Mouse (Mus musculus): ENCODE data around the gene C130026I21Rik.
"Not testable (repeated sequence)": the region's sequence is repeated elsewhere in the genome, so short reads cannot be mapped to it uniquely, and the experiment has no call there.

C130026I21Rik gene

GRCm38 (mm10) chr1:85270466-85270865, at the start of gene C130026I21Rik:
Gene C130026I21Rik, minus strand, starts transcription at chr1:85270566.
- DNase-seq (ENCODE audit: low read depth) = not testable (repeated sequence)

- not testable (repeated sequence) for DNase-seq (ENCODE audit: low read depth)
These were observed 16.7 kb upstream of the C130026I21Rik start for GRCm38 (mm10) chr1:85287063-85287462.

- not testable (repeated sequence) for DNase-seq (ENCODE audit: low read depth)
These were observed 6.1 kb upstream of the C130026I21Rik start for GRCm38 (mm10) chr1:85276421-85276820.

DNA sequence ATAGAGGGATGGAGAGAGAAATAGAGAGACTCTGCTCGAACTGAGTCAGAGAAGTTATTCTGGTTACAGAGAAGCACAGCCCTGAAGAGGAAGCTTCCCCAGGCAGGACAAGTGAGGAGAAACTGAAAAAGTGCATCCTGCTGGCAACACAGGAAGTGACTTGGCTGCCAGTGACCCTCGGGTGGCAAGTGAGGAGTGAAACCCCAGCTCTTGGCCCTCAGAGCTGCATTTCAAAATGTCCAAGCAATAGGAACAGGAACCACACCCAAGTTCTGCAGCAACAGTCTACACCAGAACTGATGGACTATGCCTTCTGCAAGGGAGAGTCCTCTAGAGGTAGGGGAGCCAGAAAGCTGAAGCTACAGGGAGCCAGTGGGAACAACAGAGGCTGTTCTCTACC, 11.7 kb downstream of the C130026I21Rik start:
- peak; percentile 39 for DNase-seq (ENCODE audit: low read depth)

GRCm38 (mm10) chr1:85255217-85255616, 15.1 kb downstream of the C130026I21Rik start:
- DNase-seq (ENCODE audit: low read depth) = not testable (repeated sequence)

DNA sequence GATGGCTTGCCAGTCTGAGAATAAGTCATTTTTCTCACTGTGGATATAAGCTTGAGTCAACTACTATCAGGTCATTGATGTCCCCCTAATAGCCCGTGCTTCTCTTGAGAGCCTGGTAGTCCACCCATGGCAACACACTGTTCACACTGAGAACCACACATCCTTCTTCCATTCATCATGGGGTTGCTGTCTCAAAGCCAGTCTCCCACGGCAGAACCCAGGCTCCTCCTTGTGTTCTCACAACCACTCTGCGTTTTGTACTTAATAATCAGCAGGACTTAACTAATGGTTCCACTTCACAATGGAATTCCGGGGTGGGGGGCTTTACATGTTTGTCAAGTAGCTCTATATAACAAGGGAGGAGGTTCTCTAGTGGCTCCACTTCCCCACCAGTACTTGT, 19.2 kb downstream of the C130026I21Rik start:
- not testable (repeated sequence) for DNase-seq (ENCODE audit: low read depth)

GRCm38 (mm10) chr1:85248985-85249384, 21.4 kb downstream of the C130026I21Rik start:
- peak; percentile 9 for DNase-seq (ENCODE audit: low read depth)

- not testable (repeated sequence) for DNase-seq (ENCODE audit: low read depth)
These were observed 23.4 kb downstream of the C130026I21Rik start for GRCm38 (mm10) chr1:85246776-85247460.

- DNase-seq (ENCODE audit: low read depth) = not testable (repeated sequence)
These were observed 24.1 kb downstream of the C130026I21Rik start for GRCm38 (mm10) chr1:85246266-85246665.

DNA sequence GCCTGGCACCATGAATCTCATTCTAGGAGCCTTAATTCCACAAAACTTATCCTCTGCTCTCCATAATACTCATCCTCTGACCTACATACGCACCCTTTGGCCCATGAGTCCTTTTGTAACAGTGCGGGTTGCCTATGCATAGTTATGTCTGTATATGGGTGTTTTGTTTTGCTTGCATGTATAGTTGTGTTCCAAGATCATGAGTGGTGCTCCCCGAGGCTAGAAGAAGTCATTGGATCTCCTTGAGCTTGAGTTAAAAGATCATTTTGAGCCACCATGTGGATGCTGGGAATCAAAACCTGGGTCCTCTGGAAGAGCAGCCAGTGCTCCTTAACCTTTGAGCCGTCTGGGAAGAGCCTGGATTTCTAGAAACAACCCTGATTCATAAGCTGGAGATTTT, 25.4 kb downstream of the C130026I21Rik start:
- not testable (repeated sequence) for DNase-seq (ENCODE audit: low read depth)

- not testable (repeated sequence) for DNase-seq (ENCODE audit: low read depth)
These were observed 27.3 kb downstream of the C130026I21Rik start for GRCm38 (mm10) chr1:85243023-85243422.

DNA sequence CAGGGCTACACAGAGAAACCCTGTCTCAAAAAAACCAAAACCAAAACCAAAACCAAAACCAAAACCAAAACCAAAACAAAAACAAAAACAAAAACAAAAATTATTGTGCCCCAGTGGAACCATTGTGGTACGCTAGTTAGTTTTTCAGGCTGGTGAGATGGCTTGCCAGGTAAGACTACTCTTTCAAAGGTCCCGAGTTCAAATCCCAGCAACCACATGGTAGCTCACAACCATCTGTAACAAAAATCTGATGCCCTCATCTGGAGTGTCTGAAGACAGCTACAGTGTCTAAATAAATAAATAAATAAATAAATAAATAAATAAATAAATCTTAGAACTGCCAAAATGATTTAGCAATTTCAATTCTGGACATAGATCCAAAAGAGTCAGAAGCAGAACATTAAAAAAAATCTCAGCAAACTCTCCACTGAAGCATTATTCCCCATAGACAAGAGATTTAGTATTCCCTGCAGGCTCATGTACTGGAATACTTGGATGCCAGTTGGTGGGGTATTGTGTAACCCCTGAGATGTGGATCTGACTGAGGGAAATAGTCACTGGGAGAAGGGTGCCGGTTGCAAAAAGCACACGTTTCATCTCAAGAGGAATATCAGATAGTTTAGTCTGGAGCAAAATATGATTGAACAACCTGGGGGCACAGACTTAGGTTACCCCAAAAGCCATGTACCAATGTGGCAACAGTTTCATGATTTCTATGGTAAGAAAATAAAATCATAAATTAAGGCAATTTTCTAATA, 31.2 kb downstream of the C130026I21Rik start:
- DNase-seq (ENCODE audit: low read depth) = not testable (repeated sequence)

GRCm38 (mm10) chr1:85206531-85206930, 63.8 kb downstream of the C130026I21Rik start:
- not testable (repeated sequence) for DNase-seq (ENCODE audit: low read depth)

- DNase-seq (ENCODE audit: low read depth) = not testable (repeated sequence)
These were observed 70.8 kb downstream of the C130026I21Rik start for GRCm38 (mm10) chr1:85199523-85199922.

DNA sequence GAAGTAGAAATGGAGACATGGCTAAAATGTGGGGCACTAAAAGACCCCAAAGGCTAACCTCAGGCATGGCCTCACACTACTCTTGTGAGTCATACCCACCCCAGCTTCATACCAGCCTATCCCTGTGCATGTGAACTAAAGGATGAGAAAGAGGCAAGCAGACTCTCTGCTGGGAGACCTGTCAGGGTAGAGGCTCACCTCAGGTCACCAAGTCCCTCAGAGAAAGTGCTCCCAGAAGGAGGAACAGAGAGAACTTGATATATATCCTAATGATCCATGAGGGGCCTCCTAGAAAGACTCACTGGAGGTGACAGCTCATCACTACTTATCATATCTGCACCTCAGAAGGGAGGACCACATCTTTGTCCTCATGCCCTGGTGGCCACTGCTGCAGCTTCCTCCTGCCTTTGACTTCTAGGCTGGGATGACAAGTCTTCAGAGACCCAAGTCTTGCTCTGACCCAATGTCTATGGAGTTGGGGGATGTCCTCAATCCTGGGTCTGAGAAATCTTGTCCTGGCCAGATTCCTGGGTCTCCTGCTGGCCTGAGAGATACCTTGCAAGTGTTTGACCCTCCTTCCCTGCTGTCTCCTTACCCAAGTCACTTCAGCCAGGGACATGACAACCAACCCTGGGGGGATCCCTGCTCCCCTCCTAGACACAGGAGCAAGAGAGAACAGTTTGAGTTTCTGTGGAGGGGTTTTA, 71.6 kb downstream of the C130026I21Rik start:
- DNase-seq (ENCODE audit: low read depth) = not testable (repeated sequence)

- DNase-seq (ENCODE audit: low read depth) = not testable (repeated sequence)
These were observed 73.6 kb downstream of the C130026I21Rik start for GRCm38 (mm10) chr1:85196732-85197131.

DNA sequence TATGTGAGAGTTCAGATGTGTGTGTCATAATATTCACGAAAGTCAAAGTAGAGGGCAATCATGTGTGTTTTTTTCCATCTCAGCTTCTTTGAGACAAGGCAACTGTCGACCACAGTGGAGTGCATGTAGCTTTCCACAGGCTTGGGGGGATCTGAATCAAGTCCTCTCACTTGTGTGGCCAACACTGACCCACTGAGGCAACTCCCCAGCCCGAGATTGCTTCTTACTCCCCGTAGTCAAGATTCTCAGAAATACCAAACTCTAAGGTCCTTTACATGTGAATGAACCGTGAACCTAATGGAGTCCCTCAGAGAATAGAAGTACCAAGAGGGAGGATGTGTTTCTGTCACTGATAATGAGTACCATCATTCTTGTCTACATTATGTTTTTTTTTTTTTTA, 76.6 kb downstream of the C130026I21Rik start:
- not testable (repeated sequence) for DNase-seq (ENCODE audit: low read depth)

DNA sequence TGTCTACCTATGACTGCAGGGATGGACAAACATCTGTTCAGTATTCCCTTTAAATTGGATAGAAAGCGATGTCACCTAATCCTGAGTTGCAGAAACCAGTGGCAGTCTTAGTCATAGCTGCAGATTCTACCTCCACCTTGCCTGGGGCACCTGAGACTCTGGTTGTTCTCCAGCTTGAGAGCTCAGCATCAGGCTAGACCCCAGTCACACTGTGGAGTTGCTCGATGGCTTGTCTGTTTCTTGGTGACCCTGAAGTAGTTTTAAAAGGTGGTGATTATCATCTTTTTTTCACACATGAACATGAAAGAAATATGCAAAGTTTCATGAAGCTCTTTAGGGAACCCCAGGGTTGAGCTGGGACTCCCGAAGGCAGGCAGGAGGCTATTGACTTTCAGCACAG, 88.4 kb downstream of the C130026I21Rik start:
- not testable (repeated sequence) for DNase-seq (ENCODE audit: low read depth)

DNA sequence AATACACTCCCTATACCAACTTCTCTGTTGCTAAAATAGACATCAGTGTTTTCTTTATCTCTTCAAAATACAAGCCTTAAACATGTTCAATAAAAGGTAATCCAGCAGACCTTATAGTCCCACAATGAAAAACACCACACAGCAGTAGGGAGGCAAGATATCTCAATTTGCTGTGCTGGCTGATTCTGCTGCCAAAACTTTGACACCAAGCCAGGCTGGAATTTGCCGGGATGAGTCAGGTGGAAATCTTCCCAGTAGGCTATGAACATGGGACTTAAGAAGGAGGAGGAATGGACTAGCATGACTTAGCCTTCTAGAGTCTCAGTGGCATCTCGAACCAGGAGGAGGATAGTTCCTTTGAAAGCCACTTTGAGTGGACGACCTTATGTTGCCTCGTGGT, 91.4 kb downstream of the C130026I21Rik start:
- DNase-seq (ENCODE audit: low read depth) = not testable (repeated sequence)

DNA sequence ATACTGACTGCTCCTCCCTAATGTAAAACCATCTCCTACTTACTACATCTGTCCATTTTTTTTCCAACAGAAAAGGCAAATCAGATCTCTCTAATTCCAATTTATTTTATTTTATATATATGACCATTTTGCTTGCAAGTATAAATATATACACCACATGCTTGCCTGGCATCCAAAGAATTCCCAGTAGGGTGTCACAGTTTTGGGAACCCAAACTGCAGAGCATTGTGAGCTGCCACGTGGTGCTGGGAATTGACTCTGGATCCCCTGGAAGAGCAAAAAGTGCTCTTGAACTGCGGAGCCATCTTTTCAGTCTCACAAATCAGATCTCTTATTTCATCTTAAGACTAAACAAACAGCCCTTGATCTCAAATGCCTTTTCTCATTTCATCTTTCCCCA, 107.5 kb downstream of the C130026I21Rik start:
- DNase-seq (ENCODE audit: low read depth) = not testable (repeated sequence)

- DNase-seq (ENCODE audit: low read depth) = not testable (repeated sequence)
These were observed 115.2 kb downstream of the C130026I21Rik start for GRCm38 (mm10) chr1:85155151-85155550.

GRCm38 (mm10) chr1:85133671-85134070, 136.7 kb downstream of the C130026I21Rik start:
- DNase-seq (ENCODE audit: low read depth) = not testable (repeated sequence)

Data from 416B (cell line).